ENCODE assay signal across 8 mouse cellular contexts in the genomic region with DNA sequence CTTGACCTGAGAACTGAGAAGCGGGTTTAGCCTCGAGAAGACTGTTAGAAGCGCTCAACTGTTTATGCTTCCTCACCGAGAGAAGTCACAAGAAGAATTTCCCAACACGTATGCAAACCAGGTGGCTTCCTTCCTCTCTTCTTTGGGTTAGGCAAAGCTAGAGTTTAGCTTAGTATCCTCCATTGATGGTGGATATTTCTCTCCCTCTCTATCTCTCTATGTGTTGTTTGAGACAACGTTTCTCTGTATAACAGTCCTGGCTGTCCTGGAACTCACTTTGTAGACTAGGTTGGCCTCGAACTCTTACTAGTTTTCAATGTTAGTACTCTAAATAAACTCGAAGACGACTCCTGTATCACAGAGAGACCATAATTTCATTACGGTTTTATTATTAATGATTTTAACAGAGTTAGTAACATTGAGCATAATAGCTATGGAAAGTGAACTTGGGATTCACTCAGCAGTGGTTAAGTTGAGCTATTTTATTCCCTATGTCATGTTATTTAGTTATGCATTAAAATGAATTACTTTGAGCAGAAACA. TPM values are rescaled to one million over a fixed set of nuclear protein-coding genes. Genes with fewer than 3 reads are reported as not detected.
DNase-seq lines count a peak whose midpoint lies in the region; ATAC-seq and TF ChIP-seq lines count a peak whose summit lies in the region.

No protein-coding gene starts in this region.

- no peak for DNase-seq in spleen, adult 2 months (ENCODE audit: low read depth in 1 of 2, low spot score in 2 of 2)
- DNase-seq in spleen, postnatal 4 days (ENCODE audit: low spot score in 2 of 2), result no peak
- no peak for DNase-seq in limb, embryonic 14.5 days (ENCODE audit: low spot score)
- no peak for DNase-seq in ovary, postnatal 36 days (ENCODE audit: low spot score)
- DNase-seq in adrenal gland, adult (ENCODE audit: inconsistent age in 2 of 2, low spot score in 1 of 2), result no peak

- no peak for ATAC-seq in erythroblast, adult 5-6 weeks (replicated peaks; ENCODE audit: low FRiP score, poor library complexity, severe bottlenecking)
- no peak for ATAC-seq in limb, embryonic 14.5 days (ENCODE audit: low FRiP score, low read depth)
- no peak for ATAC-seq in stomach, embryonic 15.5 days (ENCODE audit: insufficient read depth, low FRiP score, low read depth)

- H3K9ac ChIP-seq in limb, embryonic 14.5 days (ENCODE audit: low read depth, low read length, severe bottlenecking), result peak overlapping the region; percentile 87; the same call in 1 of the 2 replicates
- H3K9ac ChIP-seq in stomach, embryonic 15.5 days, result 0 out of 2 replicates have a peak overlapping the region, but pooled peaks have one; percentile 75

- peak overlapping the region; percentile 24 for H3K27ac ChIP-seq in spleen, adult 2 months (ENCODE audit: insufficient read depth, low read length)
- H3K27ac ChIP-seq in limb, embryonic 14.5 days (replicated peaks; ENCODE audit: low read depth, low read length), result no peak overlapping the region; the same call in 1 of the 2 replicates
- 0 out of 2 replicates have a peak overlapping the region, but pooled peaks have one; percentile 84 for H3K27ac ChIP-seq in stomach, embryonic 15.5 days

- no peak for TF ChIP-seq CTCF in spleen, adult 2 months (IDR thresholded peaks at IDR 0.05; ENCODE audit: extremely low read depth, insufficient read depth, insufficient read length, insufficient replicate concordance)

- H3K9me3 ChIP-seq in erythroblast, embryonic 14.5 days (ENCODE audit: control insufficient read depth, low read length), result no peaks in the 10 kb centered on the region
- no peaks in the 10 kb centered on the region for H3K9me3 ChIP-seq in limb, embryonic 14.5 days (ENCODE audit: control insufficient read depth, low read length)
- H3K9me3 ChIP-seq in stomach, embryonic 15.5 days, result no peaks in the 10 kb centered on the region

- H3K4me1 ChIP-seq in erythroblast, embryonic 14.5 days (ENCODE audit: control insufficient read depth), result peaks cover 33% of the 10 kb centered on the region
- peaks cover 4% of the 10 kb centered on the region; the same call in 1 of the 2 replicates for H3K4me1 ChIP-seq in spleen, adult 2 months (ENCODE audit: control insufficient read depth, insufficient read depth, insufficient read length)
- peaks cover 14% of the 10 kb centered on the region; the same call in 1 of the 2 replicates for H3K4me1 ChIP-seq in limb, embryonic 14.5 days (ENCODE audit: control insufficient read depth, insufficient read depth, low read length)
- peaks cover 3% of the 10 kb centered on the region; the same call in 1 of the 2 replicates for H3K4me1 ChIP-seq in stomach, embryonic 15.5 days

- H3K36me3 ChIP-seq in erythroblast, embryonic 14.5 days (ENCODE audit: control insufficient read depth), result peaks cover 8% of the 10 kb centered on the region
- no peaks in the 10 kb centered on the region for H3K36me3 ChIP-seq in spleen, adult 2 months (ENCODE audit: control insufficient read depth, insufficient read depth, low read length)
- H3K36me3 ChIP-seq in limb, embryonic 14.5 days (ENCODE audit: control insufficient read depth, insufficient read depth, low read length), result 0 out of 2 replicates have a peak, but pooled peaks cover 4% of the 10 kb centered on the region
- no peaks in the 10 kb centered on the region for H3K36me3 ChIP-seq in stomach, embryonic 15.5 days

- no peaks in the 10 kb centered on the region for H3K27me3 ChIP-seq in erythroblast, embryonic 14.5 days (ENCODE audit: control insufficient read depth)
- H3K27me3 ChIP-seq in spleen, adult 2 months (ENCODE audit: control insufficient read depth, insufficient read depth, low read length), result no peaks in the 10 kb centered on the region
- no peaks in the 10 kb centered on the region for H3K27me3 ChIP-seq in limb, embryonic 14.5 days (ENCODE audit: control insufficient read depth, insufficient read depth, low read length)
- H3K27me3 ChIP-seq in stomach, embryonic 15.5 days (replicated peaks), result no peaks in the 10 kb centered on the region

- H3K4me2 ChIP-seq in limb, embryonic 14.5 days (replicated peaks; ENCODE audit: low read depth, low read length, severe bottlenecking), result peak overlapping the region; percentile 86
- peak overlapping the region; percentile 92 for H3K4me2 ChIP-seq in stomach, embryonic 15.5 days

- TF ChIP-seq POLR2A in spleen, adult 2 months (IDR thresholded peaks at IDR 0.05; ENCODE audit: low read depth, low read length), result no peak
- no peak for TF ChIP-seq POLR2A in limb, embryonic 14.5 days (IDR thresholded peaks at IDR 0.05; ENCODE audit: borderline replicate concordance, extremely low read depth, insufficient read depth, insufficient read length)

- 27% methylated on average over 10 of the region's 10 CpGs for WGBS in spleen, adult 2 months
- 28% methylated on average over 10 of the region's 10 CpGs for WGBS in limb, embryonic 14.5 days
- 26% methylated on average over 10 of the region's 10 CpGs for WGBS in stomach, embryonic 15.5 days

- peak overlapping the region; percentile 88 for H3K4me3 ChIP-seq in erythroblast, embryonic 14.5 days (replicated peaks)
- H3K4me3 ChIP-seq in spleen, adult 2 months (ENCODE audit: extremely low read depth, insufficient read depth, insufficient read length), result peak overlapping the region; percentile 81
- peak overlapping the region; percentile 85 for H3K4me3 ChIP-seq in limb, embryonic 14.5 days (replicated peaks; ENCODE audit: low read length)
- peak overlapping the region; percentile 83 for H3K4me3 ChIP-seq in stomach, embryonic 15.5 days (replicated peaks)

RNA-seq across cellular contexts. Expression of a gene that starts 0.5 kb away (rescaled TPM):
- 0.15 and 0.18 TPM in 2 replicates for polyA plus RNA-seq in erythroblast, embryonic 14.5 days (2012)
- 2.5 and 3.1 TPM in 2 replicates for total RNA-seq in erythroblast, adult 5-6 weeks (2015; ENCODE audit: low replicate concordance)
- total RNA-seq in erythroblast, adult 5-6 weeks (2017; ENCODE audit: low replicate concordance), result 2.7 and 6.1 TPM in 2 replicates
- 1.9 and 2.5 TPM in 2 replicates for polyA plus RNA-seq in spleen, adult 2 months (2012; rRNA removed)
- 13.9 and 16.0 TPM in 2 replicates for polyA plus RNA-seq in limb, embryonic 14.5 days (2012; rRNA removed)
- 22.5 and 25.3 TPM in 2 replicates for polyA plus RNA-seq in limb, embryonic 14.5 days (2014; fragmentation: Nextera tagmentation; extraction: Ambion mirVana)
- polyA plus RNA-seq in stomach, embryonic 15.5 days (2015; fragmentation: Nextera tagmentation; extraction: Ambion mirVana), result 19.5 and 23.2 TPM in 2 replicates

RNA-seq across cellular contexts. Expression of a gene that starts 38.1 kb away (rescaled TPM):
- 0.14 and 0.48 TPM in 2 replicates for polyA plus RNA-seq in erythroblast, embryonic 14.5 days (2012)
- total RNA-seq in erythroblast, adult 5-6 weeks (2015; ENCODE audit: low replicate concordance), result 9.8 and 32.5 TPM in 2 replicates
- 13.7 and 25.0 TPM in 2 replicates for total RNA-seq in erythroblast, adult 5-6 weeks (2017; ENCODE audit: low replicate concordance)
- 5.4 TPM in 2 replicates for polyA plus RNA-seq in spleen, adult 2 months (2012; rRNA removed)
- polyA plus RNA-seq in limb, embryonic 14.5 days (2012; rRNA removed), result 71.5 and 76.0 TPM in 2 replicates
- polyA plus RNA-seq in limb, embryonic 14.5 days (2014; fragmentation: Nextera tagmentation; extraction: Ambion mirVana), result 99.2 and 119 TPM in 2 replicates
- polyA plus RNA-seq in stomach, embryonic 15.5 days (2015; fragmentation: Nextera tagmentation; extraction: Ambion mirVana), result 90.5 and 95.5 TPM in 2 replicates

Comparison
In these comparisons a context has a peak if more than half of its experiments do, and no peak if none do; other contexts are left out.
1. RNA of a gene that starts 38.1 kb away (polyA plus RNA-seq): 71.5 to 119 TPM in limb, embryonic 14.5 days and 90.5 to 95.5 TPM in stomach, embryonic 15.5 days; 5.4 TPM in spleen, adult 2 months and 0.14 to 0.48 TPM in erythroblast, embryonic 14.5 days; every median in the first group is over 10 times any median in the second.
2. Peak in every context shown above with its lines, with median percentiles within 50 percentile points of each other: H3K4me3 ChIP-seq.